9 mouse cellular contexts compared by ENCODE assay signal in the genomic region with DNA sequence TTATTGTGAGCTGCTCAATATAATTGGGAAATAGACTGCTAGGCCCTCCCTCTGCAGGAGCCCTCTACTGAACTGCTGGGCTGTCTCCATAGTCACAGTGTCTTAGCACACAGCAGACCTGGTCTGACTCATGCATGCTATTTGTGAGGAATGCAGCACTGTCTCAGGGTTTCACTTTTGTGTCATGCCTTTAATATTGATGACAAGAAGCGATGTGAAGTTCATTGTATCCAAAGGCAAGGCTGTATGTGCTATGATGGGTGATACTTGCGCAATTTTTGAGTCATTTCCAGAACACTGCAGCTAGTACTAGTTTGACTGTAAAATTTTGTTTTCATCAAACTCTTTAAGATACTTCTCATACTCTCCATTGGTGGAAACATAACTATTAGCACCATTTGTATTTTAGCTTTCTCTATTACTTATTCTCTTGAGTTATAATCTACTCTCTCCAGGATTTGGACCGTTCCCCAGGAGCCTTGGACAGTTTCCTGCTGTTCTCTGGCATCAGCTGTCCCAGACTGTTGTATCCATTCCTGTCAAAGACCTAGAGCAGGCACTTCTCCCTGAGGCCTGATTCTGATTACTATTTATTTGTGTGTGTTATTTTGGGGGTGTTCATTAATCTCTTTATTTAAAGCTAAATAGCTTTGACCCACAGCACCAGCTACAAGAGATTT. TPM values are rescaled to one million over a fixed set of nuclear protein-coding genes. Genes with fewer than 3 reads are reported as not detected.
DNase-seq lines count a peak whose midpoint lies in the region; ATAC-seq and TF ChIP-seq lines count a peak whose summit lies in the region.
"Had no signal": no experiment of that assay in that cellular context is flagged by ENCODE, and none has a peak within 500 bp of the region (broad histone marks: within the 10 kb centered on the region; RNA-seq: fewer than 3 reads in every experiment).

No protein-coding gene starts in this region.

- H3K4me2 ChIP-seq in forebrain, postnatal 0 days (ENCODE audit: low read depth) = no peak overlapping the region
- H3K4me2 ChIP-seq in forebrain, embryonic 11.5 days (ENCODE audit: low read depth, low read length, severe bottlenecking) = no peak overlapping the region

- H3K9ac ChIP-seq in forebrain, postnatal 0 days = no peak overlapping the region
- H3K9ac ChIP-seq in forebrain, embryonic 11.5 days (ENCODE audit: low read length) = no peak overlapping the region

- no peak for TF ChIP-seq CTCF in forebrain, postnatal 0 days (IDR thresholded peaks at IDR 0.05; ENCODE audit: low read depth)

- intact Hi-C loops in heart, postnatal 10 days (cut with DNase I) = loop anchor here (10.0 kb wide), 1 partner anchor 100 kb away; no protein-coding TSS in a partner anchor

- no peaks in the 10 kb centered on the region for H3K9me3 ChIP-seq in forebrain, postnatal 0 days (ENCODE audit: low read length)
- H3K9me3 ChIP-seq in forebrain, embryonic 11.5 days (ENCODE audit: control insufficient read depth, low read length) = no peaks in the 10 kb centered on the region

- H3K4me1 ChIP-seq in forebrain, postnatal 0 days (ENCODE audit: insufficient read depth) = no peaks in the 10 kb centered on the region
- H3K4me1 ChIP-seq in forebrain, embryonic 11.5 days (replicated peaks; ENCODE audit: control insufficient read depth, insufficient read depth, low read length) = no peaks in the 10 kb centered on the region

- ATAC-seq in forebrain, postnatal 0 days = peak; percentile 51
- no peak for ATAC-seq in forebrain, embryonic 11.5 days (replicated peaks; ENCODE audit: low FRiP score)

- peaks cover 27% of the 10 kb centered on the region for H3K36me3 ChIP-seq in forebrain, postnatal 0 days (ENCODE audit: insufficient read depth)
- H3K36me3 ChIP-seq in forebrain, embryonic 11.5 days (ENCODE audit: control insufficient read depth, insufficient read depth, low read length) = peaks cover 7% of the 10 kb centered on the region; the same call in 1 of the 2 replicates

- H3K27me3 ChIP-seq in forebrain, postnatal 0 days (ENCODE audit: insufficient read depth, low read length) = no peaks in the 10 kb centered on the region
- no peaks in the 10 kb centered on the region for H3K27me3 ChIP-seq in forebrain, embryonic 11.5 days (ENCODE audit: control insufficient read depth, insufficient read depth, low read length)

- H3K27ac ChIP-seq in forebrain, postnatal 0 days (ENCODE audit: low read depth, low read length) = no peak overlapping the region
- H3K27ac ChIP-seq in forebrain, embryonic 11.5 days (ENCODE audit: low read depth, low read length) = no peak overlapping the region
- H3K27ac ChIP-seq: kidney, postnatal 0 days had no signal

- DNase-seq in forebrain, postnatal 0 days = no peak
- DNase-seq in forebrain, embryonic 11.5 days (ENCODE audit: low spot score) = no peak
- DNase-seq in 416B (ENCODE audit: low read depth) = peak; percentile 76
- DNase-seq in brain, adult 2 months (ENCODE audit: low read depth, low spot score) = peak; percentile 71
- DNase-seq in heart, postnatal 10 days = peak; percentile 67 to 76
- DNase-seq in ovary, postnatal 14 days (ENCODE audit: low spot score) = no peak
- no peak for DNase-seq in retina, postnatal 1 day
- DNase-seq in layer of hippocampus, adult 8-10 months (ENCODE audit: low spot score in 2 of 2) = no peak

- 64% methylated on average over 3 of the region's 3 CpGs for WGBS in forebrain, postnatal 0 days
- WGBS in forebrain, embryonic 11.5 days = 96% methylated on average over 3 of the region's 3 CpGs

- no peak overlapping the region for H3K4me3 ChIP-seq in forebrain, postnatal 0 days (ENCODE audit: low read depth, low read length)
- H3K4me3 ChIP-seq in forebrain, embryonic 11.5 days (ENCODE audit: low read depth, low read length) = no peak overlapping the region

RNA-seq across cellular contexts. Expression of a gene that starts 41.4 kb away (rescaled TPM):
- 189 and 231 TPM in 2 replicates for total RNA-seq in forebrain, postnatal 0 days (2014; rRNA removed)
- polyA plus RNA-seq in forebrain, postnatal 0 days (2015; fragmentation: Nextera tagmentation; extraction: Ambion mirVana) = 165 and 207 TPM in 2 replicates
- 197 and 202 TPM in 2 replicates for polyA plus RNA-seq in forebrain, embryonic 11.5 days (2014; fragmentation: Nextera tagmentation; extraction: Ambion mirVana)
- total RNA-seq in heart, postnatal 10 days (2021) = 100 to 1,000 TPM; 121 TPM
- total RNA-seq in layer of hippocampus, adult 8-10 months (2022) = 100 to 1,000 TPM; 461 to 545 (median 499) TPM

RNA-seq across cellular contexts. Expression of a gene that starts 44.9 kb away (rescaled TPM):
- 76.7 and 103 TPM in 2 replicates for total RNA-seq in forebrain, postnatal 0 days (2014; rRNA removed)
- polyA plus RNA-seq in forebrain, postnatal 0 days (2015; fragmentation: Nextera tagmentation; extraction: Ambion mirVana) = 123 and 131 TPM in 2 replicates
- 119 and 130 TPM in 2 replicates for polyA plus RNA-seq in forebrain, embryonic 11.5 days (2014; fragmentation: Nextera tagmentation; extraction: Ambion mirVana)
- 1 to 10 TPM; 4.4 to 4.7 TPM for total RNA-seq in heart, postnatal 10 days (2021)
- 10 to 100 TPM; 27.9 to 36.5 (median 29.8) TPM for total RNA-seq in layer of hippocampus, adult 8-10 months (2022)

Comparison
In these comparisons a context has a peak if more than half of its experiments do, and no peak if none do; other contexts are left out.
1. DNase-seq: peak in 416B (single experiment), brain, adult 2 months (single experiment) and heart, postnatal 10 days (2 of 2); none in forebrain, postnatal 0 days (single experiment), forebrain, embryonic 11.5 days (single experiment), ovary, postnatal 14 days (single experiment), retina, postnatal 1 day (single experiment) and layer of hippocampus, adult 8-10 months (0 of 2).
2. RNA of a gene that starts 44.9 kb away (total RNA-seq): 76.7 to 103 TPM in forebrain, postnatal 0 days and 27.9 to 36.5 TPM in layer of hippocampus, adult 8-10 months; 4.4 to 4.7 TPM in heart, postnatal 10 days; every median in the first group is over 4 times any median in the second.